Mouse (Mus musculus) liver, embryonic 14.5 days (tissue): Measurements from ENCODE around the gene Mmel1.

Experiments
- CTCF ChIP-seq: IDR thresholded peaks from 2 replicates; pipeline ENCODE4 v1.5.1; 2016; ENCODE audit warnings: antibody characterized with exemption, low read depth, control low read depth
- EP300 ChIP-seq: IDR thresholded peaks from 2 replicates; pipeline ENCODE4 v1.6.1; 2016; ENCODE audit warnings: antibody characterized with exemption, low read depth

DNA sequence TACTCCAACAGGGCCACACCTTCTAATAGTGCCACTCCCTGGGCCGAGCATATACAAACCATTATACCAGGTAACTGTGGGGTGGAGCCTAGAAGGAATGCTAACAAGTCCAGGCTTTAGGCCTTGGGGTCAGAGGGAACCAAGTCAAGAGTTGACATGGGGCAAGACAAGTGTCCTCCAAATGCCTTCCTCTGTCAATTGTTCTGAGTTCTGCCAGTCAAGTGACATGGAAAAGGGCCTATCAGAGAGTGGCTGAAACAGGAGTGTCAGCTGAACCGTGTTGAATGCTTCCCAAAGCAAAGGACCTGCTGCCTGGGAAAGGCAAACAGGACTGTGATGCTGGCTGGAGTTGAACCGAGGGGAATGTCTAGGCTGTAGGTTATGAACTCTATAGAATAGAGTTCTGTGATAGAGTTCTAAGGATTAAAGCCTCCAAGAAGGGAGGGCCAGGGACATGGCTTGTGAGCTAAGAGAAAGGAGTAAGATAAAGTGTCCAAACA, 5.9 kb upstream of the Mmel1 start:
- TF ChIP-seq CTCF (no peak), EP300 (no peak)
